Mouse (Mus musculus) lung, embryonic 14.5 days (tissue): Measurements from ENCODE around the gene Acad12. TPM values are rescaled to one million over a fixed set of nuclear protein-coding genes. Genes with fewer than 3 reads are reported as not detected.
"Not testable (repeated sequence)": the region's sequence is repeated elsewhere in the genome, so short reads cannot be mapped to it uniquely, and the experiment has no call there.

ENCODE experiments used
- ATAC-seq: fragments of 200-750 bp; cut with Nextera tagmentation; 2 replicates; pipeline ENCODE4 v1.8.0; 2017; ENCODE audit warnings: mild to moderate bottlenecking, moderate TSS enrichment, moderate library complexity; ENCODE audit not compliant: insufficient read depth
- DNase-seq: peaks from one replicate; pipeline ENCODE4 v3.0.0-alpha.2; 2015
- H3K27ac ChIP-seq: fragments of 300-500 bp; sonication (generic); 2 replicates; pipeline ENCODE4 v1.5.1; 2014; ENCODE audit warnings: low read depth, mild to moderate bottlenecking, moderate library complexity
- H3K27me3 ChIP-seq: fragments of 300-500 bp; sonication (generic); 2 replicates; pipeline ENCODE4 v1.6.1; 2014; ENCODE audit warnings: low read length, control low read depth; ENCODE audit not compliant: insufficient read depth
- H3K36me3 ChIP-seq: fragments of 300-500 bp; sonication (generic); 2 replicates; pipeline ENCODE4 v1.6.1; 2014; ENCODE audit warnings: control low read depth; ENCODE audit not compliant: insufficient read depth
- H3K4me1 ChIP-seq: fragments of 300-500 bp; sonication (generic); 2 replicates; pipeline ENCODE4 v1.6.1; 2014; ENCODE audit warnings: antibody characterized with exemption, control low read depth; ENCODE audit not compliant: insufficient read depth
- H3K4me2 ChIP-seq: fragments of 300-500 bp; sonication (generic); 2 replicates; pipeline ENCODE4 v1.6.1; 2014; ENCODE audit warnings: mild to moderate bottlenecking
- H3K4me3 ChIP-seq: fragments of 300-500 bp; sonication (generic); 2 replicates; pipeline ENCODE4 v1.5.1; 2014; ENCODE audit warnings: low read depth, low read length
- H3K9ac ChIP-seq: fragments of 300-500 bp; sonication (generic); 2 replicates; pipeline ENCODE4 v1.6.1; 2014
- H3K9me3 ChIP-seq: fragments of 300-500 bp; sonication (generic); 2 replicates; pipeline ENCODE4 v1.6.1; 2016; ENCODE audit warnings: low read depth, low read length, control low read depth
- CTCF ChIP-seq: IDR thresholded peaks from 2 replicates; pipeline ENCODE4 v1.5.1; 2016; ENCODE audit warnings: antibody characterized with exemption, low read depth
- WGBS: fragments of 180-500 bp; shearing (Covaris S2); extraction: QIAGEN DNeasy Blood & Tissue Kit; methylation state at CpG from one replicate; pipeline ENCODE4 v1.1.7; 2014; 5-methylcytosine and 5-hydroxymethylcytosine counted together
- polyA plus RNA-seq: library from polyadenylated mRNA; unstranded; fragments of >200 nt; fragmentation: Nextera tagmentation; extraction: Ambion mirVana; gene quantifications from 2 replicates; pipeline ENCODE4 v1.2.1, GENCODE M21; 2014

Gene Acad12
- polyA plus RNA-seq, 1 experiment from 2014 or later: 1.7 TPM

GRCm38 (mm10) chr5:121637296-121637695 is 18.6 kb upstream of the Acad12 start:
- no peak overlapping the region for H3K9ac ChIP-seq
- H3K4me2 ChIP-seq: no peak overlapping the region
- ATAC-seq: no peak
- H3K27ac ChIP-seq: no peak overlapping the region
- no peak for DNase-seq
- no peak for TF ChIP-seq CTCF
- no peak overlapping the region for H3K4me3 ChIP-seq
- WGBS: 77% methylated on average over 6 of the region's 6 CpGs
- no peaks in the 10 kb centered on the region for H3K27me3 ChIP-seq
- H3K4me1 ChIP-seq: no peaks in the 10 kb centered on the region
- no peaks in the 10 kb centered on the region for H3K36me3 ChIP-seq
- H3K9me3 ChIP-seq: no peaks in the 10 kb centered on the region

GRCm38 (mm10) chr5:121634668-121635067 is 15.9 kb upstream of the Acad12 start:
- Histone ChIP-seq H3K4me1 (no peaks in the 10 kb centered on the region), H3K27me3 (no peaks in the 10 kb centered on the region), H3K4me2 (no peak overlapping the region), H3K36me3 (no peaks in the 10 kb centered on the region), H3K9ac (no peak overlapping the region), H3K9me3 (no peaks in the 10 kb centered on the region), H3K4me3 (no peak overlapping the region), H3K27ac (no peak overlapping the region)
- 79% methylated on average over 5 of the region's 5 CpGs for WGBS
- TF ChIP-seq CTCF: no peak
- ATAC-seq: no peak
- DNase-seq: no peak

- WGBS: 41% methylated on average over 3 of the region's 3 CpGs
Observed at GRCm38 (mm10) chr5:121632804-121633203, 14.1 kb upstream of the Acad12 start.

GRCm38 (mm10) chr5:121631106-121631647 is 12.4 kb upstream of the Acad12 start:
- not testable (repeated sequence) for H3K27ac ChIP-seq, DNase-seq, H3K9me3 ChIP-seq, H3K4me3 ChIP-seq, H3K4me1 ChIP-seq, H3K9ac ChIP-seq, H3K27me3 ChIP-seq, H3K4me2 ChIP-seq, ATAC-seq, H3K36me3 ChIP-seq
- WGBS: 51% methylated on average over 8 of the region's 9 CpGs

More at GRCm38 (mm10) chr5:121632804-121633203, 14.1 kb upstream of the Acad12 start:
- Histone ChIP-seq H3K4me3 (no peak overlapping the region), H3K4me1 (no peaks in the 10 kb centered on the region), H3K27me3 (no peaks in the 10 kb centered on the region), H3K9me3 (no peaks in the 10 kb centered on the region), H3K36me3 (no peaks in the 10 kb centered on the region), H3K4me2 (no peak overlapping the region), H3K27ac (no peak overlapping the region), H3K9ac (no peak overlapping the region)
- DNase-seq: no peak
- ATAC-seq: no peak
- TF ChIP-seq CTCF: no peak

- Histone ChIP-seq H3K9me3 (no peaks in the 10 kb centered on the region), H3K4me1 (no peaks in the 10 kb centered on the region), H3K36me3 (no peaks in the 10 kb centered on the region), H3K4me3 (no peak overlapping the region), H3K27ac (no peak overlapping the region), H3K9ac (no peak overlapping the region), H3K4me2 (no peak overlapping the region), H3K27me3 (no peaks in the 10 kb centered on the region)
- 0% methylated on average over 1 of the region's 1 CpGs for WGBS
- peak; percentile 87 for TF ChIP-seq CTCF
- DNase-seq: peak; percentile 86
- ATAC-seq: no peak
Observed at GRCm38 (mm10) chr5:121627871-121628270, 9.1 kb upstream of the Acad12 start.

- H3K9ac ChIP-seq: no peak overlapping the region
- H3K4me2 ChIP-seq: no peak overlapping the region
- no peak overlapping the region for H3K27ac ChIP-seq
- no peaks in the 10 kb centered on the region for H3K9me3 ChIP-seq
- 83% methylated on average over 3 of the region's 3 CpGs for WGBS
- no peak overlapping the region for H3K4me3 ChIP-seq
- no peak for DNase-seq
- H3K4me1 ChIP-seq: peaks cover 2% of the 10 kb centered on the region; the same call in 1 of the 2 replicates
- H3K36me3 ChIP-seq: peaks cover 4% of the 10 kb centered on the region; the same call in 1 of the 2 replicates
- TF ChIP-seq CTCF: no peak
- ATAC-seq: no peak
- no peaks in the 10 kb centered on the region for H3K27me3 ChIP-seq
Observed at GRCm38 (mm10) chr5:121623241-121623640, 4.5 kb upstream of the Acad12 start.

GRCm38 (mm10) chr5:121621102-121621501 is 2.4 kb upstream of the Acad12 start:
- H3K9ac ChIP-seq: no peak overlapping the region
- H3K36me3 ChIP-seq: peaks cover 4% of the 10 kb centered on the region; the same call in 1 of the 2 replicates
- ATAC-seq (no peak), DNase-seq (no peak)
- no peak overlapping the region for H3K27ac ChIP-seq
- H3K4me1 ChIP-seq: peaks cover 2% of the 10 kb centered on the region; the same call in 1 of the 2 replicates
- H3K9me3 ChIP-seq: no peaks in the 10 kb centered on the region
- WGBS: 93% methylated on average over 5 of the region's 5 CpGs
- no peak for TF ChIP-seq CTCF
- no peaks in the 10 kb centered on the region for H3K27me3 ChIP-seq
- H3K4me2 ChIP-seq: no peak overlapping the region
- no peak overlapping the region for H3K4me3 ChIP-seq

GRCm38 (mm10) chr5:121614921-121615320 is 3.8 kb downstream of the Acad12 start:
- WGBS: 79% methylated on average over 3 of the region's 3 CpGs
- H3K27ac ChIP-seq, H3K27me3 ChIP-seq, H3K9ac ChIP-seq, H3K36me3 ChIP-seq, DNase-seq, H3K4me1 ChIP-seq, H3K4me2 ChIP-seq, H3K9me3 ChIP-seq, ATAC-seq, H3K4me3 ChIP-seq: not testable (repeated sequence)
